Mouse (Mus musculus): ENCODE measurements around the gene Cd69. TPM values are rescaled to one million over a fixed set of nuclear protein-coding genes. Genes with fewer than 3 reads are reported as not detected.

Gene Cd69
- polyA plus RNA-seq, 1 experiment from 2014 or later = not detected

- no peak overlapping the region for H3K9ac ChIP-seq
- H3K4me3 ChIP-seq = no peak overlapping the region
- H3K36me3 ChIP-seq = no peaks in the 10 kb centered on the region
- no peak overlapping the region for H3K27ac ChIP-seq (ENCODE audit: poor library complexity, severe bottlenecking)
- no peak for ATAC-seq (ENCODE audit: insufficient number of reproducible peaks, low FRiP score)
- H3K27me3 ChIP-seq (replicated peaks) = no peaks in the 10 kb centered on the region
- H3K4me2 ChIP-seq = no peak overlapping the region
- WGBS = 60% methylated on average over 3 of the region's 3 CpGs
- no peaks in the 10 kb centered on the region for H3K4me1 ChIP-seq (replicated peaks)
- H3K9me3 ChIP-seq (replicated peaks) = 0 out of 2 replicates have a peak, but pooled peaks cover 2% of the 10 kb centered on the region
Observed at GRCm38 (mm10) chr6:129275624-129276203, 478 bp upstream of the Cd69 start.

GRCm38 (mm10) chr6:129274476-129274875, 760 bp downstream of the Cd69 start:
- no peaks in the 10 kb centered on the region for H3K27me3 ChIP-seq (replicated peaks)
- H3K36me3 ChIP-seq = no peaks in the 10 kb centered on the region
- no peaks in the 10 kb centered on the region for H3K4me1 ChIP-seq (replicated peaks)
- H3K9ac ChIP-seq = no peak overlapping the region
- H3K4me2 ChIP-seq = no peak overlapping the region
- H3K4me3 ChIP-seq = no peak overlapping the region
- WGBS = 82% methylated on average over 2 of the region's 2 CpGs
- no peak overlapping the region for H3K27ac ChIP-seq (ENCODE audit: poor library complexity, severe bottlenecking)
- no peaks in the 10 kb centered on the region for H3K9me3 ChIP-seq (replicated peaks)
- ATAC-seq (ENCODE audit: insufficient number of reproducible peaks, low FRiP score) = no peak

- ATAC-seq (ENCODE audit: insufficient number of reproducible peaks, low FRiP score) = no peak
Observed at GRCm38 (mm10) chr6:129273662-129274061, 1.6 kb downstream of the Cd69 start.

GRCm38 (mm10) chr6:129266438-129267022, 8.7 kb downstream of the Cd69 start:
- no peak overlapping the region for H3K4me3 ChIP-seq
- ATAC-seq (ENCODE audit: insufficient number of reproducible peaks, low FRiP score) = no peak
- no peaks in the 10 kb centered on the region for H3K36me3 ChIP-seq
- no peak overlapping the region for H3K9ac ChIP-seq
- no peak overlapping the region for H3K27ac ChIP-seq (ENCODE audit: poor library complexity, severe bottlenecking)
- H3K9me3 ChIP-seq (replicated peaks) = no peaks in the 10 kb centered on the region
- H3K4me1 ChIP-seq (replicated peaks) = no peaks in the 10 kb centered on the region
- no peaks in the 10 kb centered on the region for H3K27me3 ChIP-seq (replicated peaks)
- 67% methylated on average over 1 of the region's 1 CpGs for WGBS
- no peak overlapping the region for H3K4me2 ChIP-seq

More at GRCm38 (mm10) chr6:129273662-129274061, 1.6 kb downstream of the Cd69 start:
- Histone ChIP-seq H3K4me1 (replicated peaks) (no peaks in the 10 kb centered on the region), H3K27ac (ENCODE audit: poor library complexity, severe bottlenecking) (no peak overlapping the region), H3K9me3 (replicated peaks) (no peaks in the 10 kb centered on the region), H3K36me3 (no peaks in the 10 kb centered on the region), H3K4me2 (no peak overlapping the region), H3K27me3 (replicated peaks) (no peaks in the 10 kb centered on the region), H3K9ac (no peak overlapping the region), H3K4me3 (no peak overlapping the region)
- 72% methylated on average over 3 of the region's 3 CpGs for WGBS

GRCm38 (mm10) chr6:129265821-129266220, 9.4 kb downstream of the Cd69 start:
- H3K36me3 ChIP-seq = no peaks in the 10 kb centered on the region
- H3K4me3 ChIP-seq = no peak overlapping the region
- no peak overlapping the region for H3K9ac ChIP-seq
- H3K27ac ChIP-seq (ENCODE audit: poor library complexity, severe bottlenecking) = no peak overlapping the region
- no peak for ATAC-seq (ENCODE audit: insufficient number of reproducible peaks, low FRiP score)
- no peak overlapping the region for H3K4me2 ChIP-seq
- 60% methylated on average over 3 of the region's 3 CpGs for WGBS
- no peaks in the 10 kb centered on the region for H3K4me1 ChIP-seq (replicated peaks)
- H3K27me3 ChIP-seq (replicated peaks) = no peaks in the 10 kb centered on the region
- H3K9me3 ChIP-seq (replicated peaks) = no peaks in the 10 kb centered on the region

GRCm38 (mm10) chr6:129260940-129261339, 14.3 kb downstream of the Cd69 start:
- Histone ChIP-seq H3K4me1 (replicated peaks) (no peaks in the 10 kb centered on the region), H3K36me3 (no peaks in the 10 kb centered on the region), H3K27ac (ENCODE audit: poor library complexity, severe bottlenecking) (no peak overlapping the region), H3K27me3 (replicated peaks) (no peaks in the 10 kb centered on the region), H3K4me3 (no peak overlapping the region), H3K4me2 (no peak overlapping the region), H3K9ac (no peak overlapping the region), H3K9me3 (replicated peaks) (peaks cover 3% of the 10 kb centered on the region; the same call in 1 of the 2 replicates)
- no peak for ATAC-seq (ENCODE audit: insufficient number of reproducible peaks, low FRiP score)
- WGBS = 64% methylated on average over 4 of the region's 4 CpGs

GRCm38 (mm10) chr6:129260034-129260433, 15.2 kb downstream of the Cd69 start:
- Histone ChIP-seq H3K27me3 (replicated peaks) (no peaks in the 10 kb centered on the region), H3K9me3 (replicated peaks) (peaks cover 3% of the 10 kb centered on the region; the same call in 1 of the 2 replicates), H3K4me2 (no peak overlapping the region), H3K36me3 (no peaks in the 10 kb centered on the region), H3K27ac (ENCODE audit: poor library complexity, severe bottlenecking) (no peak overlapping the region), H3K4me3 (no peak overlapping the region), H3K9ac (no peak overlapping the region), H3K4me1 (replicated peaks) (no peaks in the 10 kb centered on the region)
- no peak for ATAC-seq (ENCODE audit: insufficient number of reproducible peaks, low FRiP score)

GRCm38 (mm10) chr6:129256018-129256417, 19.2 kb downstream of the Cd69 start:
- ATAC-seq (ENCODE audit: insufficient number of reproducible peaks, low FRiP score) = no peak
- H3K9me3 ChIP-seq (replicated peaks) = peaks cover 3% of the 10 kb centered on the region; the same call in 1 of the 2 replicates
- H3K36me3 ChIP-seq = no peaks in the 10 kb centered on the region
- no peak overlapping the region for H3K27ac ChIP-seq (ENCODE audit: poor library complexity, severe bottlenecking)
- H3K9ac ChIP-seq = no peak overlapping the region
- WGBS = 55% methylated on average over 7 of the region's 7 CpGs
- no peaks in the 10 kb centered on the region for H3K27me3 ChIP-seq (replicated peaks)
- no peaks in the 10 kb centered on the region for H3K4me1 ChIP-seq (replicated peaks)
- no peak overlapping the region for H3K4me3 ChIP-seq
- no peak overlapping the region for H3K4me2 ChIP-seq

- H3K4me2 ChIP-seq = no peak overlapping the region
- H3K4me3 ChIP-seq = no peak overlapping the region
- H3K36me3 ChIP-seq = no peaks in the 10 kb centered on the region
- H3K9me3 ChIP-seq (replicated peaks) = peaks cover 3% of the 10 kb centered on the region; the same call in 1 of the 2 replicates
- no peak overlapping the region for H3K9ac ChIP-seq
- H3K27ac ChIP-seq (ENCODE audit: poor library complexity, severe bottlenecking) = no peak overlapping the region
- H3K27me3 ChIP-seq (replicated peaks) = no peaks in the 10 kb centered on the region
- ATAC-seq (ENCODE audit: insufficient number of reproducible peaks, low FRiP score) = no peak
- WGBS = 9% methylated on average over 4 of the region's 4 CpGs
- no peaks in the 10 kb centered on the region for H3K4me1 ChIP-seq (replicated peaks)
Observed at GRCm38 (mm10) chr6:129254949-129255602, 20.2 kb downstream of the Cd69 start.

- no peak overlapping the region for H3K27ac ChIP-seq (ENCODE audit: poor library complexity, severe bottlenecking)
- no peak for ATAC-seq (ENCODE audit: insufficient number of reproducible peaks, low FRiP score)
- H3K4me1 ChIP-seq (replicated peaks) = no peaks in the 10 kb centered on the region
- no peak overlapping the region for H3K4me2 ChIP-seq
- no peak overlapping the region for H3K4me3 ChIP-seq
- H3K9ac ChIP-seq = no peak overlapping the region
- H3K27me3 ChIP-seq (replicated peaks) = no peaks in the 10 kb centered on the region
- H3K9me3 ChIP-seq (replicated peaks) = peaks cover 3% of the 10 kb centered on the region; the same call in 1 of the 2 replicates
- WGBS = 60% methylated on average over 4 of the region's 4 CpGs
- no peaks in the 10 kb centered on the region for H3K36me3 ChIP-seq
Observed at GRCm38 (mm10) chr6:129254314-129254713, 20.9 kb downstream of the Cd69 start.

GRCm38 (mm10) chr6:129248243-129248642, 27.0 kb downstream of the Cd69 start:
- no peak overlapping the region for H3K27ac ChIP-seq (ENCODE audit: poor library complexity, severe bottlenecking)
- H3K4me2 ChIP-seq = no peak overlapping the region
- H3K4me1 ChIP-seq (replicated peaks) = no peaks in the 10 kb centered on the region
- H3K27me3 ChIP-seq (replicated peaks) = no peaks in the 10 kb centered on the region
- H3K9me3 ChIP-seq (replicated peaks) = no peaks in the 10 kb centered on the region
- H3K36me3 ChIP-seq = no peaks in the 10 kb centered on the region
- H3K4me3 ChIP-seq = no peak overlapping the region
- ATAC-seq (ENCODE audit: insufficient number of reproducible peaks, low FRiP score) = no peak
- H3K9ac ChIP-seq = no peak overlapping the region
